Mouse (Mus musculus): ENCODE results near the gene Vps9d1. TPM values are rescaled to one million over a fixed set of nuclear protein-coding genes. Genes with fewer than 3 reads are reported as not detected.
"Not testable (repeated sequence)": the region's sequence is repeated elsewhere in the genome, so short reads cannot be mapped to it uniquely, and the experiment has no call there.

Gene Vps9d1
- total RNA-seq (2022) = 10 to 100 TPM; 23.2 to 50.0 (median 37.6) TPM

GRCm38 (mm10) chr8:123254099-123254885 is at the start of gene Vps9d1, which contains the start of gene Zfp276:
Vps9d1 (minus strand) TSS chr8:123254348.
Zfp276 (plus strand) TSS chr8:123254195.
- peak; percentile 71 for DNase-seq

- no peak for DNase-seq
Observed at GRCm38 (mm10) chr8:123298301-123298700, 44.2 kb upstream of the Vps9d1 start.

- DNase-seq = no peak
Observed at GRCm38 (mm10) chr8:123292785-123293184, 38.6 kb upstream of the Vps9d1 start.

- DNase-seq = no peak
Observed at GRCm38 (mm10) chr8:123292281-123292680, 38.1 kb upstream of the Vps9d1 start.

GRCm38 (mm10) chr8:123291716-123292115 is 37.6 kb upstream of the Vps9d1 start:
- DNase-seq = no peak

- DNase-seq = no peak
Observed at GRCm38 (mm10) chr8:123290679-123291078, 36.5 kb upstream of the Vps9d1 start.

GRCm38 (mm10) chr8:123290166-123290565 is 36.0 kb upstream of the Vps9d1 start:
- DNase-seq = no peak

GRCm38 (mm10) chr8:123287362-123287761 is 33.2 kb upstream of the Vps9d1 start:
- DNase-seq = no peak

- no peak for DNase-seq
Observed at GRCm38 (mm10) chr8:123284493-123284892, 30.3 kb upstream of the Vps9d1 start.

GRCm38 (mm10) chr8:123283991-123284390 is 29.8 kb upstream of the Vps9d1 start:
- no peak for DNase-seq

- DNase-seq = not testable (repeated sequence)
Observed at GRCm38 (mm10) chr8:123282994-123283393, 28.8 kb upstream of the Vps9d1 start.

GRCm38 (mm10) chr8:123280302-123281094 is 26.4 kb upstream of the Vps9d1 start:
- DNase-seq = no peak

- DNase-seq = no peak
Observed at GRCm38 (mm10) chr8:123279828-123280227, 25.7 kb upstream of the Vps9d1 start.

GRCm38 (mm10) chr8:123278445-123278844 is 24.3 kb upstream of the Vps9d1 start:
- no peak for DNase-seq

- DNase-seq = no peak
Observed at GRCm38 (mm10) chr8:123275096-123275495, 20.9 kb upstream of the Vps9d1 start.

GRCm38 (mm10) chr8:123274447-123274846 is 20.3 kb upstream of the Vps9d1 start:
- DNase-seq = no peak

- no peak for DNase-seq
Observed at GRCm38 (mm10) chr8:123271901-123272300, 17.8 kb upstream of the Vps9d1 start.

GRCm38 (mm10) chr8:123271147-123271546 is 17.0 kb upstream of the Vps9d1 start:
- no peak for DNase-seq

GRCm38 (mm10) chr8:123267926-123268656 is 13.9 kb upstream of the Vps9d1 start:
- DNase-seq = no peak

- not testable (repeated sequence) for DNase-seq
Observed at GRCm38 (mm10) chr8:123257593-123257992, 3.4 kb upstream of the Vps9d1 start.

- no peak for DNase-seq
Observed at GRCm38 (mm10) chr8:123257114-123257513, 3.0 kb upstream of the Vps9d1 start.

- DNase-seq = no peak
Observed at GRCm38 (mm10) chr8:123255170-123255569, 1.0 kb upstream of the Vps9d1 start.

All from adrenal gland, adult 8-10 months (tissue).